Mouse (Mus musculus): Measurements from ENCODE around the gene Sez6l. TPM values are rescaled to one million over a fixed set of nuclear protein-coding genes. Genes with fewer than 3 reads are reported as not detected.
"Not testable (repeated sequence)": the region's sequence is repeated elsewhere in the genome, so short reads cannot be mapped to it uniquely, and the experiment has no call there.

Gene Sez6l
- polyA plus RNA-seq, 1 experiment from 2014 or later, result 0.08 TPM

GRCm38 (mm10) chr5:112428944-112429343, 148.0 kb downstream of the Sez6l start:
- Histone ChIP-seq H3K27me3 (replicated peaks; ENCODE audit: control insufficient read depth, insufficient read depth, low read length) (peaks cover 31% of the 10 kb centered on the region), H3K4me3 (ENCODE audit: low read depth, low read length) (no peak overlapping the region), H3K4me2 (no peak overlapping the region; the same call in 1 of the 2 replicates)

GRCm38 (mm10) chr5:112427283-112427682, 149.7 kb downstream of the Sez6l start:
- Histone ChIP-seq H3K9me3 (ENCODE audit: control insufficient read depth, low read length) (no peaks in the 10 kb centered on the region), H3K4me1 (replicated peaks; ENCODE audit: control insufficient read depth, insufficient read depth, low read length) (no peaks in the 10 kb centered on the region), H3K4me2 (no peak overlapping the region), H3K27ac (ENCODE audit: low read depth, low read length) (no peak overlapping the region), H3K36me3 (ENCODE audit: control insufficient read depth, insufficient read depth, low read length) (no peaks in the 10 kb centered on the region), H3K4me3 (ENCODE audit: low read depth, low read length) (no peak overlapping the region), H3K9ac (ENCODE audit: low read depth, low read length) (no peak overlapping the region), H3K27me3 (replicated peaks; ENCODE audit: control insufficient read depth, insufficient read depth, low read length) (peaks cover 37% of the 10 kb centered on the region)
- ATAC-seq (replicated peaks; ENCODE audit: low FRiP score) (no peak), DNase-seq (ENCODE audit: low spot score) (no peak)
- WGBS, result 41% methylated on average over 2 of the region's 2 CpGs

More at GRCm38 (mm10) chr5:112428944-112429343, 148.0 kb downstream of the Sez6l start:
- H3K9me3 ChIP-seq (ENCODE audit: control insufficient read depth, low read length), result no peaks in the 10 kb centered on the region
- H3K36me3 ChIP-seq (ENCODE audit: control insufficient read depth, insufficient read depth, low read length), result no peaks in the 10 kb centered on the region
- DNase-seq (ENCODE audit: low spot score), result peak; percentile 55
- no peak overlapping the region for H3K9ac ChIP-seq (ENCODE audit: low read depth, low read length)
- no peaks in the 10 kb centered on the region for H3K4me1 ChIP-seq (replicated peaks; ENCODE audit: control insufficient read depth, insufficient read depth, low read length)
- 14% methylated on average over 19 of the region's 19 CpGs for WGBS
- no peak overlapping the region for H3K27ac ChIP-seq (ENCODE audit: low read depth, low read length)
- ATAC-seq (replicated peaks; ENCODE audit: low FRiP score), result no peak

GRCm38 (mm10) chr5:112426635-112427034, 150.3 kb downstream of the Sez6l start:
- Histone ChIP-seq H3K9me3 (ENCODE audit: control insufficient read depth, low read length) (no peaks in the 10 kb centered on the region), H3K4me1 (replicated peaks; ENCODE audit: control insufficient read depth, insufficient read depth, low read length) (no peaks in the 10 kb centered on the region), H3K27me3 (replicated peaks; ENCODE audit: control insufficient read depth, insufficient read depth, low read length) (peaks cover 34% of the 10 kb centered on the region), H3K36me3 (ENCODE audit: control insufficient read depth, insufficient read depth, low read length) (no peaks in the 10 kb centered on the region), H3K4me3 (ENCODE audit: low read depth, low read length) (no peak overlapping the region), H3K4me2 (no peak overlapping the region), H3K9ac (ENCODE audit: low read depth, low read length) (no peak overlapping the region), H3K27ac (ENCODE audit: low read depth, low read length) (no peak overlapping the region)
- no peak for ATAC-seq (replicated peaks; ENCODE audit: low FRiP score)
- no peak for DNase-seq (ENCODE audit: low spot score)
- WGBS, result 59% methylated on average over 7 of the region's 7 CpGs

GRCm38 (mm10) chr5:112419535-112419934, 157.4 kb downstream of the Sez6l start:
- no peaks in the 10 kb centered on the region for H3K36me3 ChIP-seq (ENCODE audit: control insufficient read depth, insufficient read depth, low read length)
- H3K9me3 ChIP-seq (ENCODE audit: control insufficient read depth, low read length), result no peaks in the 10 kb centered on the region
- no peak for DNase-seq (ENCODE audit: low spot score)
- no peak overlapping the region for H3K9ac ChIP-seq (ENCODE audit: low read depth, low read length)
- WGBS, result 38% methylated on average over 12 of the region's 12 CpGs
- no peak overlapping the region for H3K4me2 ChIP-seq
- H3K27me3 ChIP-seq (replicated peaks; ENCODE audit: control insufficient read depth, insufficient read depth, low read length), result peaks cover 11% of the 10 kb centered on the region
- ATAC-seq (replicated peaks; ENCODE audit: low FRiP score), result no peak; the same call in 1 of the 2 replicates
- no peaks in the 10 kb centered on the region for H3K4me1 ChIP-seq (replicated peaks; ENCODE audit: control insufficient read depth, insufficient read depth, low read length)
- H3K4me3 ChIP-seq (ENCODE audit: low read depth, low read length), result no peak overlapping the region
- no peak overlapping the region for H3K27ac ChIP-seq (ENCODE audit: low read depth, low read length)

- no peaks in the 10 kb centered on the region; the same call in none of the 2 replicates for H3K27me3 ChIP-seq (replicated peaks; ENCODE audit: control insufficient read depth, insufficient read depth, low read length)
- DNase-seq (ENCODE audit: low spot score) (no peak), ATAC-seq (replicated peaks; ENCODE audit: low FRiP score) (no peak)
- no peak overlapping the region for H3K9ac ChIP-seq (ENCODE audit: low read depth, low read length)
- WGBS, result 57% methylated on average over 4 of the region's 4 CpGs
- H3K27ac ChIP-seq (ENCODE audit: low read depth, low read length), result no peak overlapping the region
- H3K36me3 ChIP-seq (ENCODE audit: control insufficient read depth, insufficient read depth, low read length), result no peaks in the 10 kb centered on the region
- H3K9me3 ChIP-seq (ENCODE audit: control insufficient read depth, low read length), result no peaks in the 10 kb centered on the region
- H3K4me2 ChIP-seq, result no peak overlapping the region
- no peak overlapping the region for H3K4me3 ChIP-seq (ENCODE audit: low read depth, low read length)
- H3K4me1 ChIP-seq (replicated peaks; ENCODE audit: control insufficient read depth, insufficient read depth, low read length), result no peaks in the 10 kb centered on the region
Measured at GRCm38 (mm10) chr5:112418023-112418422, 159.0 kb downstream of the Sez6l start.

GRCm38 (mm10) chr5:112416673-112417072, 160.3 kb downstream of the Sez6l start:
- H3K27ac ChIP-seq (ENCODE audit: low read depth, low read length), result no peak overlapping the region
- no peaks in the 10 kb centered on the region for H3K4me1 ChIP-seq (replicated peaks; ENCODE audit: control insufficient read depth, insufficient read depth, low read length)
- no peak overlapping the region for H3K4me3 ChIP-seq (ENCODE audit: low read depth, low read length)
- H3K9ac ChIP-seq (ENCODE audit: low read depth, low read length), result no peak overlapping the region
- no peak overlapping the region for H3K4me2 ChIP-seq
- DNase-seq (ENCODE audit: low spot score) (no peak), ATAC-seq (replicated peaks; ENCODE audit: low FRiP score) (no peak)
- H3K27me3 ChIP-seq (replicated peaks; ENCODE audit: control insufficient read depth, insufficient read depth, low read length), result peaks cover under 1% of the 10 kb centered on the region
- no peaks in the 10 kb centered on the region for H3K9me3 ChIP-seq (ENCODE audit: control insufficient read depth, low read length)
- WGBS, result 66% methylated on average over 5 of the region's 5 CpGs
- no peaks in the 10 kb centered on the region for H3K36me3 ChIP-seq (ENCODE audit: control insufficient read depth, insufficient read depth, low read length)

- not testable (repeated sequence) for H3K4me1 ChIP-seq (replicated peaks; ENCODE audit: control insufficient read depth, insufficient read depth, low read length); H3K27ac ChIP-seq (ENCODE audit: low read depth, low read length); H3K27me3 ChIP-seq (replicated peaks; ENCODE audit: control insufficient read depth, insufficient read depth, low read length); ATAC-seq (replicated peaks; ENCODE audit: low FRiP score); H3K9ac ChIP-seq (ENCODE audit: low read depth, low read length); H3K9me3 ChIP-seq (ENCODE audit: control insufficient read depth, low read length); H3K36me3 ChIP-seq (ENCODE audit: control insufficient read depth, insufficient read depth, low read length); DNase-seq (ENCODE audit: low spot score); H3K4me3 ChIP-seq (ENCODE audit: low read depth, low read length); H3K4me2 ChIP-seq
- WGBS, result 61% methylated on average over 4 of the region's 4 CpGs
Measured at GRCm38 (mm10) chr5:112412781-112413180, 164.2 kb downstream of the Sez6l start.

- no peak overlapping the region for H3K9ac ChIP-seq (ENCODE audit: low read depth, low read length)
- no peak overlapping the region for H3K27ac ChIP-seq (ENCODE audit: low read depth, low read length)
- H3K9me3 ChIP-seq (ENCODE audit: control insufficient read depth, low read length), result no peaks in the 10 kb centered on the region
- no peak for ATAC-seq (replicated peaks; ENCODE audit: low FRiP score)
- H3K4me2 ChIP-seq, result peak overlapping the region; percentile 12; the same call in 1 of the 2 replicates
- peaks cover 7% of the 10 kb centered on the region for H3K27me3 ChIP-seq (replicated peaks; ENCODE audit: control insufficient read depth, insufficient read depth, low read length)
- no peaks in the 10 kb centered on the region for H3K36me3 ChIP-seq (ENCODE audit: control insufficient read depth, insufficient read depth, low read length)
- WGBS, result 22% methylated on average over 19 of the region's 19 CpGs
- H3K4me3 ChIP-seq (ENCODE audit: low read depth, low read length), result no peak overlapping the region
- no peaks in the 10 kb centered on the region for H3K4me1 ChIP-seq (replicated peaks; ENCODE audit: control insufficient read depth, insufficient read depth, low read length)
- DNase-seq (ENCODE audit: low spot score), result no peak
Measured at GRCm38 (mm10) chr5:112411514-112412335, 165.3 kb downstream of the Sez6l start.

- Histone ChIP-seq H3K27ac (ENCODE audit: low read depth, low read length) (no peak overlapping the region), H3K36me3 (ENCODE audit: control insufficient read depth, insufficient read depth, low read length) (no peaks in the 10 kb centered on the region), H3K4me2 (no peak overlapping the region), H3K9ac (ENCODE audit: low read depth, low read length) (no peak overlapping the region), H3K9me3 (ENCODE audit: control insufficient read depth, low read length) (no peaks in the 10 kb centered on the region), H3K4me1 (replicated peaks; ENCODE audit: control insufficient read depth, insufficient read depth, low read length) (no peaks in the 10 kb centered on the region), H3K27me3 (replicated peaks; ENCODE audit: control insufficient read depth, insufficient read depth, low read length) (peaks cover 7% of the 10 kb centered on the region), H3K4me3 (ENCODE audit: low read depth, low read length) (no peak overlapping the region)
- ATAC-seq (replicated peaks; ENCODE audit: low FRiP score), result no peak
- WGBS, result 51% methylated on average over 11 of the region's 11 CpGs
- DNase-seq (ENCODE audit: low spot score), result no peak
Measured at GRCm38 (mm10) chr5:112411072-112411471, 165.9 kb downstream of the Sez6l start.

Measured in liver, embryonic 11.5 days (tissue).